Mouse (Mus musculus): Measurements from ENCODE around the gene Fastkd5.

- TF ChIP-seq CTCF (conservative IDR thresholded peaks at IDR 0.05; ENCODE audit: insufficient read depth, insufficient read length, low read depth, low read length), result no peak
- TF ChIP-seq POLR2A (IDR thresholded peaks at IDR 0.05; ENCODE audit: low read depth, low read length), result no peak
Observed at GRCm38 (mm10) chr2:130577632-130578031, 52.2 kb downstream of the Fastkd5 start.

Data from kidney, adult 2 months (tissue).